Mouse (Mus musculus) yolk sac, embryonic 10.5 days (tissue): ENCODE results near the gene Irgc1.
"Not testable (repeated sequence)": the region's sequence is repeated elsewhere in the genome, so short reads cannot be mapped to it uniquely, and the experiment has no call there.

ENCODE experiments used
- DNase-seq: peaks from one replicate; pipeline ENCODE4 v3.0.0-alpha.2; 2017; ENCODE audit warnings: low spot score

Irgc1 gene

GRCm38 (mm10) chr7:24451855-24452311, at the start of gene Irgc1:
Gene Irgc1 (minus strand): TSS chr7:24452297.
- no peak for DNase-seq

DNA sequence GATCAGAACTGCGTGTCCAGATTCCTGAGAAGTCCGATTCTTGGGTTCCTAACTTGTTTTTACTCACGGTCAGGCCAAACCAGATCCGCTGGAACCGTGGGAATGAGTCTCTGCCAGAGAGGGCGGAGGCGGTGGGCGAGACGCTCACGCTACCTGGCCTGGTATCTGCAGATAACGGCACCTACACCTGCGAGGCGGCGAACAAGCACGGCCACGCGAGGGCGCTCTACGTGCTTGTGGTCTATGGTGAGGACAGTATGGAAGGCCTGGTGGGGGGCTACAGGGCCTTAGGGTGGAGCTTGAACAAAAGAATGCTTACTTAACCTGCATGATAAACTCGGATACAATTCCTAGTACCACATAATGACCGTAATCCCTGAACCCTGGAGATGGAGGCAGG, 49.4 kb upstream of the Irgc1 start:
- no peak for DNase-seq

DNA sequence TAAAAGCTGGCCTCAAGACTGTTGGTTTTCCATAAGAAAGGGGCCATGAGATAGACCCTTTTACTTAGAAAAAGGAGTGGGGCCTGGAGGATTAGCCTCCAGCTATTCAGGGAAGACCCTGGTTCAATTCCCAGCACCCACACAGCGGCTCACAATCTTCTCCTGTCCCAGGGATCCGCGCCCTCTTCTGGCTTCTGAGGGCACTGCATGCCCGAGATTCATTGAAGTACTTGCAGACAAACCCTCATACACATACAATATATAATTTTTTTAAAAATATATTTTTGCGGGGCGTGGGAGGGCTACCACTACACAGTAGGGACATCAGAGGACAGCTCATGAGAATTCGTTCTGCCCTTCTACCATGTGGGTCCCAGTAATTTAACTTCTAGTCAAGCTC, 48.8 kb upstream of the Irgc1 start:
- DNase-seq, result no peak

GRCm38 (mm10) chr7:24499856-24500577, 47.9 kb upstream of the Irgc1 start:
- no peak for DNase-seq

DNA sequence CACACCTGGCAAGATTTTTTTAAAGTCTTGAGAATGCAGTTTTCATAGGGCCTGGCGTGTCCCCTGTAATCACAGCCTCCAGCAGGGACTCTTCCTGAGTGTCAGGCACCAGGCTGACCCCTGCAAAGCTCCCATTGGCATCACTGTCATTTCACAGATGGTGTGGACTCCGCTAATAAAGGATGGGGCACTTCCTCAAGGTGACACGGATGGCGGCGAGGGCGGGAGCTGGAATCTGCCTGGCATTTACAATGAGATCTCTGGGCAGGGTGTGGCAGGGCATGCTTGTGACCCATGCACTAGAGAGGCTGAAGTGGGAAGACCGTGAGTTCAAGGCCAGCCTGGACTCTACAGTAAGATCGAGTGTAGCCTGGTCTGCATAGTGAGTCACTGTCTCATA, 36.2 kb upstream of the Irgc1 start:
- DNase-seq, result no peak

GRCm38 (mm10) chr7:24487403-24487802, 35.3 kb upstream of the Irgc1 start:
- no peak for DNase-seq

GRCm38 (mm10) chr7:24486654-24487130, 34.6 kb upstream of the Irgc1 start:
- DNase-seq, result no peak

DNA sequence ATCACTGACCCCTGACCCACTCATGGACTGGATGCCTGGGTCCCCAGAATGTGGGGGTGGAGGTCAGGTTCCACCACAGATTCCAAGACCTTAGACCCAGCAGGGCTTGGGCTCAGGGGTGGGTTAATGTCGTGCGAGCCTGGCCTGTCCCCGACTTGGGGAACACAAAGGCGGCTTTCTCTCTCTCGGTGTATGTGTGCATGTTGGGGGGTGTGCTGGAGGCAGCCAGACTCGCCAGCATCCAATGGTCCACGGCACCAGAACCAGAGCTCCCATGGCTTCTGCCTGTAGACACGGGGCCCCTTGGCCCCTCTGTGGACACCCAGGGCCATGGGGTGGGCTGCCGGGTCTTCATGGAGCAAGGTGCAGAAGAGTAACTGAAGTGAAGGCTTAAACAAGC, 33.4 kb upstream of the Irgc1 start:
- no peak for DNase-seq

DNA sequence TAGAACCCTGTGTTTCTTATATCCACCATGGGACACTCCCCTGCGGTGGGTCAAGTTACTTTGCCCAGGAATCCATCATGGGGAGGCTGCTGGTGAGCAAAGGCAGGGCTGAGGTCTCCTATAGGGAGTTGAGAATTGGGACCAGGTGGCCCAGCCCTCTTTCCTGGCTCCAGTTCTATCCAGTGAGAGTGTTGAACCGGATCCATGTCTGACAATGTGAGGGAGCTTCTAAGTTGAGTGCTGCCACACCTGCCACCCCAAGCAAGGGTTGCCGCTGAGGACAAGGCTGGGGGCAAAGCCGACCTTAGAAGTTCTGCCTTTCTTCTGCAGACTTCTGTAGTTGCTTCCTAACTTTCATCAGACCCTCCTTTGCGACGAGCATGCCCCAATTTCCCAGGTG, 31.2 kb upstream of the Irgc1 start:
- DNase-seq, result not testable (repeated sequence)

DNA sequence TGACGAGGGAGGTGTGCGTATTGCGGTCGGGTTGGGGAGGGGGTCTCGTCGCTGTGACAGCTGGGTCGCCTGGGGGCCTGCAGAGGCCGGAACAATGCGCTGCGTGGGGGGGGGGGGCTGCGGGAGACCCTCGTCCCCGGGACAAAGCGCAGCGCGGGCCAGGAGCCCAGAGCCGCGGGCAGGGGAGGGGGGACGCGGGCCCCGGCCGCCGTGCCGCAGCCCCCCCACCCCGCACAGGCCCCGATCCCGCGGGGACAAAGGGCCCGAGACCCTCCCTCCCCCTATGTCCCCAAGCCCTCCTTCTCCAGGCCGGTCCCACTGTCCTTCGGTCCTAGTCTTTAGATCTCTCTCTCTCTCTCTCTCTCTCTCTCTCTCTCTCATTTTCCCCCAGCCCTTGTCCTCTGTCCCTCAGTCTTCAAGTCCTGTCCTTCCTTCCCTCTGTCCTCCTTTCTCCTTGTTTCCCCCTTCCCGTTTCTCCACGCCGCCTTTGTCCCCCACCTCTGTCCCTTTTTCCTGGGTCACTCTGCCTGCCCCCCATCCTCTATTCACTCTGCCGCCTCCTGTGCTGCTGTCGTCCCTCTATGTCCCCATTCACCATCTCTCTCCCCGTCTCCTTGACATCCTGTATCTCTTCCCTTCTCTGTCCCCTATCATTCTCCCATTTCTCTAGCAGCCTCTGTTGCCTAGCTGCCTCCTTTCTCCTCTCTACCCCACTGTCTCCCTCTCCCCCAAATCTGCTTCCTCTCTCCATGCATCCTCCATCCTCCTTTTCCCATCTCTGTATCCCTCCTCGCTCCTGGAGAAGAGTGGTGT, 30.3 kb upstream of the Irgc1 start:
- no peak for DNase-seq

DNA sequence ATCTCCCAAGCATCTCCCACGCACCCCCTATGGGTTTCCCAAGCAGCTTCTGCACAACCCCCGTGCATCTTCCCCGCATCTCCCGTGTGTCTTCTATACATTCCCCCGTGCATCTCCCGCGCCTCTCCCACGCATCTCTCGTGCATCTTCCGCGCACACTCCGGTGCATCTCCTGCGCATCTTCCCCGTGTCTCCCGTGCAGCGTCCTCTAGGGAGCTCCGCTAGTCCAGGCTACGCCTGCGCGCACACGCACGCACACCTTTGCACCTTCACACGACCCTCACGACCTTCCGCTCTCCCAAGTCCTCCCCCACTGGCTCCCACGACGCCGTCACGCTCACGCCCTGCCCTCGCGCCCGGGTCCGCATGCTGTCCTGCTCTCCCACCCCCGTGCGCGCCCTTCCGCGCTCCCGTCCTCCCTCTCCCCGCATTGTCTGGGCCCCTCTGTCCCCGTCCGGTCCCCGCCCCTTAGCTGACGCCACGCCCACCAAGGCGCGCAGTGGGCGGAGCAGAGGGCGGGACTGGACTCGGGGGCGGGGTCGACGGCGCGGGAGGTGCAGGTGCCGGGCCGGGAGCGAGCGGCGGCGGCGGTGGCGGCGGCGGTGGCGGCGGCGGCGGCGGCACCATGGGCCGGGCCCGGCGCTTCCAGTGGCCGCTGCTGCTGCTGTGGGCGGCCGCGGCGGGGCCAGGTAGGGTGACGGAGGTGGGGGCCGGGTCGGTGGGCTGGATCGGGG, 29.5 kb upstream of the Irgc1 start, which contains the start of gene Cadm4:
Cadm4 (plus strand) TSS at position 550 of the 734 bp plus-strand sequence.
- peak; percentile 85 for DNase-seq

DNA sequence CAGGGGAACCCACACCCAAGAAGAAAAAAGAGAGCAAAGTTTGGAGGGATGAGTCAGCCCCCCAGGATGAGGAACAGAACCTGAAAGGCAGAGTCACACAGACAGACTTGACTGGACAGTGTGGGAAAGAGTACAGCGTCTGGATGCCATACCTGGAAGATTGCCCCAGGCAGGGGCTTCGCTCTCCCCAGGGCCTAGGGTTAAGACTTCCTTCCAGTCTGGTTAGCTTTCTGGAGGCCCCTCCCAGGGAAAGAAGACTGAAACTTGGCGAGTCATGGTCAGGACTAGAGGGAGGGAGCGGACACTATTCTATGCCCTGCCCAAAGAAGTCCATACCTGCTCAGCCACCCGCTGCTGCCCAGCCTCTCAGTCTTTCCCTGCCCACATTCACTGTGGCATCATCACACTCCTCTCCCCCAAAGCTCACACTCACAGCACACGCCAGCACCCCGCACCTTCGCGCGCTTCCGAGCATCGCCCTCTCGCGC, 28.9 kb upstream of the Irgc1 start:
- no peak for DNase-seq

DNA sequence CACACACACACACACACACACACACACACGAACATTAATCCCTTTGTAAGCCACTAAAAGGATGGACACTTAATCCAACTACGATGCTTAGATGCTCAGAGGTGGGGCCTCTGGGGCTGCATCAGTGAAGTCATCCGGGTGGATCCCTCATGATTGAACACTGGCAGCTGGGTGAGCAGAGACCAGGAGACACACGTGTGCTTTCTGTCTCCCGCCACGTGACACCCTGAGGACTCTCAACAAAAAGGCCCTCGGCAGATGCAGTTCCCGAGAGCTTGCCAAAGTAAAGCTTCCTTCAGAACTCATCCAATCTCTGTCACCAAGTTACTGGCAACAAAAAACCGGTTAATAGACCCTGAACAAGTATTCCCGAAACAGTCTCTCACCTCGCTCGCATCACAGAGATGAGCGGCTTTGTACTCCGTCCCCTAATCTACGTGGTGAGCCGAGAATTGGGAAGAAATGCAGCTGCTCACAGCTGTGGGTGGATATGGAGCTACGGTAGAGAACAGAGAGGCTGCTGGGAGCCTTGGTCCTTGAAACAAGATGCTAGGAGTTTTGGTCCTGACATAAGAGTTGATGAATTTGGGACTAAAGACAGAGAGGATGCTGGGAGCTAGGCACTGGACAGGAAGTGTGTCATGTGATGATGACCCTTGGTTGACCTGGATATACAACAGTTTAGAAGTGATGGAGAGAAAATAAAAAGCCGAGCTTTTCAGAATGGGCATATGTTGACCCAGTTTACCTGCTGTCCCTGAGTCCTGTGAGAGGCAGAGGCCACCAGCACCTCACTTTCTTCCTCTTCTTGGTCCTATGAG, 28.2 kb upstream of the Irgc1 start:
- no peak for DNase-seq

DNA sequence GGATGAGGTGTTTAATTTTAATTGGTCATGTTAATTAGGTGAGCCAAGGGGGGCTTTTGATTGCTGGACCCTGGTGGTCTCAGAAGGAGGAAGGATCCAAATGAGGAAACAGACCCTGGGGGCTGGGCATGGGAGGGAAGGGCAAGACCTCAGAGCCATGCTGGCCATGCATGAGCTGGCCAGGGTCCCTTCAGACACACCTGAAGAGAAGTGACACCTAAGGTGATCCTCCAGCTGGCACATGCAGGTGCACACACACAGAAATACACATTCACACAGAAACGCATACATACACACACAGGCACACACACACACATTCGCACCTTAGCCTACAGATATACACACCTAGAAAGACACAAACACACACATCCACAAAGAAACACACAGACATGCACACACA, 27.6 kb upstream of the Irgc1 start:
- DNase-seq, result no peak

DNA sequence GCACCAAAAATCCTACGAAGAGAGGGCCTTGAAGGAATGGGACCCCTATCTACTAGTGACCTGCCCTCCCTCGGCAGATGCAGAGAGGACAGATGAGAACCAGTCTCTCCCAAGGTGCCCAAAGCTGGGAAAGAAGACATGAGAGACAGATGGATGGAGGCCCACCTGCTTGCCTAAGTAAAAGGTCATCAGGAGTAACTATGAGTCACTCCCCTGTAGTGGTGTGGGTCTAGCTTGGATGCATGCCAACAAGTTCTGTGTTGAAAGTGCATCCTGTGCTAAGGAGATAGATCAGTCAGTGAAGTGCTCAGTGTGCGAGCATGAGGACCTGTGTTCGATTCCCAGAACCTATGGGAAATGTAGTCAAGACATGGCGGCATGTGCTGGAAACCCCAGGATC, 26.8 kb upstream of the Irgc1 start:
- DNase-seq, result no peak

- no peak for DNase-seq
Observed at GRCm38 (mm10) chr7:24476856-24477255, 24.8 kb upstream of the Irgc1 start.

DNA sequence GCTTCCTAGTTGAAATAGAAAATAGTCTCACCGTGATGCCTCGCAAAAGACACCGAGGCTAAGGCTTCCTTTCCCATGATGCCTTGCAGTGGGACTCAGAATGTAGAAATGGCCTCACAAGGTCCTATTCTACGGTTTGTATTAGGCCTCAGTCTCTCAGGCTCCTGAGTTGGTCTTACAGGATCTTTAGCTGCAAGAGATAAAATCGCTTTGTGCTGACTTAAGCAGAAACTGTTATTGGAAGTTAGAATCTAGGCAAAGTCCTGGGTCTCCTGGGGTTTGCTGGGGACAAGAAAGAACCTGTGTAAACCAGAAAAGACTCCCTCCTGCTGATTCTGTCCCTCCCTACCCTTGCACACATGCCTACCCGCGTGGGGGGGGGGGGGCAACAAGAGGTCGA, 24.2 kb upstream of the Irgc1 start:
- DNase-seq, result no peak

- DNase-seq, result no peak
Observed at GRCm38 (mm10) chr7:24474811-24475506, 22.9 kb upstream of the Irgc1 start.

- DNase-seq, result no peak
Observed at GRCm38 (mm10) chr7:24473913-24474529, 21.9 kb upstream of the Irgc1 start.

- no peak for DNase-seq
Observed at GRCm38 (mm10) chr7:24472937-24473336, 20.8 kb upstream of the Irgc1 start.
